Comparison of ENCODE assay signal across 10 mouse cellular contexts in genomic region chr16:18604267-18604701, GRCm38 (mm10). TPM values are rescaled to one million over a fixed set of nuclear protein-coding genes. Genes with fewer than 3 reads are reported as not detected.
DNase-seq lines count a peak whose midpoint lies in the region; ATAC-seq and TF ChIP-seq lines count a peak whose summit lies in the region.
"Had no signal": no experiment of that assay in that cellular context is flagged by ENCODE, and none has a peak within 500 bp of the region (broad histone marks: within the 10 kb centered on the region; RNA-seq: fewer than 3 reads in every experiment).

No protein-coding gene starts in this region.

- no peak overlapping the region for H3K9ac ChIP-seq in lung, postnatal 0 days (replicated peaks; ENCODE audit: low read depth)
- no peak overlapping the region for H3K9ac ChIP-seq in kidney, embryonic 15.5 days
- peak overlapping the region; percentile 0; the same call in 1 of the 2 replicates for H3K9ac ChIP-seq in stomach, embryonic 16.5 days (ENCODE audit: low read length)

- no peaks in the 10 kb centered on the region; the same call in 1 of the 2 replicates for H3K4me1 ChIP-seq in lung, postnatal 0 days (ENCODE audit: insufficient read depth, low read depth, low read length)
- H3K4me1 ChIP-seq in kidney, embryonic 15.5 days: peaks cover 38% of the 10 kb centered on the region
- H3K4me1 ChIP-seq in stomach, embryonic 16.5 days (ENCODE audit: control insufficient read depth, insufficient read depth, low read length): peaks cover 23% of the 10 kb centered on the region

- TF ChIP-seq CTCF in lung, postnatal 0 days (IDR thresholded peaks at IDR 0.05): no peak

- peak; percentile 31 for ATAC-seq in lung, postnatal 0 days
- peak; percentile 40 for ATAC-seq in kidney, embryonic 15.5 days (replicated peaks; ENCODE audit: low FRiP score)
- peak; percentile 24; the same call in 1 of the 2 replicates for ATAC-seq in stomach, embryonic 16.5 days (ENCODE audit: insufficient read depth, low FRiP score)
- ATAC-seq: forebrain, embryonic 14.5 days; midbrain, embryonic 16.5 days had no signal

- no peak overlapping the region for H3K4me3 ChIP-seq in lung, postnatal 0 days (ENCODE audit: low read depth, low read length)
- no peak overlapping the region for H3K4me3 ChIP-seq in kidney, embryonic 15.5 days (replicated peaks)
- H3K4me3 ChIP-seq in stomach, embryonic 16.5 days (replicated peaks; ENCODE audit: low read length): no peak overlapping the region

- no peak overlapping the region for H3K4me2 ChIP-seq in lung, postnatal 0 days (replicated peaks; ENCODE audit: low read depth, low read length)
- no peak overlapping the region for H3K4me2 ChIP-seq in kidney, embryonic 15.5 days
- no peak overlapping the region for H3K4me2 ChIP-seq in stomach, embryonic 16.5 days (ENCODE audit: low read depth, low read length)

- no peaks in the 10 kb centered on the region for H3K9me3 ChIP-seq in lung, postnatal 0 days (ENCODE audit: low read length)
- H3K9me3 ChIP-seq in kidney, embryonic 15.5 days (replicated peaks): no peaks in the 10 kb centered on the region
- no peaks in the 10 kb centered on the region for H3K9me3 ChIP-seq in stomach, embryonic 16.5 days (replicated peaks; ENCODE audit: control insufficient read depth, low read length)

- H3K36me3 ChIP-seq in lung, postnatal 0 days (ENCODE audit: insufficient read depth, low read length): no peaks in the 10 kb centered on the region
- no peaks in the 10 kb centered on the region for H3K36me3 ChIP-seq in kidney, embryonic 15.5 days
- no peaks in the 10 kb centered on the region for H3K36me3 ChIP-seq in stomach, embryonic 16.5 days (ENCODE audit: control insufficient read depth, insufficient read depth, low read length)

- H3K27ac ChIP-seq in lung, postnatal 0 days (ENCODE audit: low read length): no peak overlapping the region
- H3K27ac ChIP-seq in kidney, embryonic 15.5 days: no peak overlapping the region
- no peak overlapping the region for H3K27ac ChIP-seq in stomach, embryonic 16.5 days (ENCODE audit: low read length)

- 35% methylated on average over 8 of the region's 8 CpGs for WGBS in lung, postnatal 0 days
- WGBS in kidney, embryonic 15.5 days: 31% methylated on average over 8 of the region's 8 CpGs
- 41% methylated on average over 8 of the region's 8 CpGs for WGBS in stomach, embryonic 16.5 days

- no peaks in the 10 kb centered on the region for H3K27me3 ChIP-seq in lung, postnatal 0 days (replicated peaks; ENCODE audit: insufficient read depth, low read length)
- peaks cover 43% of the 10 kb centered on the region for H3K27me3 ChIP-seq in kidney, embryonic 15.5 days
- no peaks in the 10 kb centered on the region for H3K27me3 ChIP-seq in stomach, embryonic 16.5 days (ENCODE audit: control insufficient read depth, insufficient read depth, low read length)

- TF ChIP-seq EP300 in lung, postnatal 0 days (IDR thresholded peaks at IDR 0.05): no peak

- no peak for DNase-seq in lung, postnatal 0 days (ENCODE audit: low spot score)
- no peak for DNase-seq in lung, adult 18-20 months
- DNase-seq in heart, adult 9 months (ENCODE audit: low spot score in 2 of 2): peak; percentile 65
- no peak for DNase-seq in cerebellum, adult 11-12 months
- no peak for DNase-seq in spleen, postnatal 10 days (ENCODE audit: low spot score in 2 of 2)
- DNase-seq in urinary bladder, postnatal 4 days (ENCODE audit: low spot score in 2 of 2): no peak

RNA-seq across cellular contexts. Expression of gene Tbx1, which starts 13.8 kb away (rescaled TPM):
- polyA plus RNA-seq in lung, postnatal 0 days (2015; fragmentation: Nextera tagmentation; extraction: Ambion mirVana): 7.6 and 7.8 TPM in 2 replicates
- polyA plus RNA-seq in kidney, embryonic 15.5 days (2015; fragmentation: Nextera tagmentation; extraction: Ambion mirVana): 0.28 and 0.40 TPM in 2 replicates
- 0.20 and 0.84 TPM in 2 replicates for polyA plus RNA-seq in stomach, embryonic 16.5 days (2015; fragmentation: Nextera tagmentation; extraction: Ambion mirVana)

RNA-seq across cellular contexts. Expression of gene Gp1bb, which starts 17.9 kb away (rescaled TPM):
- 7.9 and 8.8 TPM in 2 replicates for polyA plus RNA-seq in lung, postnatal 0 days (2015; fragmentation: Nextera tagmentation; extraction: Ambion mirVana)
- polyA plus RNA-seq in kidney, embryonic 15.5 days (2015; fragmentation: Nextera tagmentation; extraction: Ambion mirVana): 0.93 and 1.6 TPM in 2 replicates
- 0.68 and 0.74 TPM in 2 replicates for polyA plus RNA-seq in stomach, embryonic 16.5 days (2015; fragmentation: Nextera tagmentation; extraction: Ambion mirVana)

RNA-seq across cellular contexts. Expression of gene Gm49601, which starts 21.9 kb away (rescaled TPM):
- 2.2 and 3.1 TPM in 2 replicates for polyA plus RNA-seq in lung, postnatal 0 days (2015; fragmentation: Nextera tagmentation; extraction: Ambion mirVana)
- polyA plus RNA-seq in kidney, embryonic 15.5 days (2015; fragmentation: Nextera tagmentation; extraction: Ambion mirVana): 1.5 and 4.3 TPM in 2 replicates
- 3.1 and 4.2 TPM in 2 replicates for polyA plus RNA-seq in stomach, embryonic 16.5 days (2015; fragmentation: Nextera tagmentation; extraction: Ambion mirVana)

RNA-seq across cellular contexts. Expression of gene Sept5, which starts 25.5 kb away (rescaled TPM):
- polyA plus RNA-seq in lung, postnatal 0 days (2015; fragmentation: Nextera tagmentation; extraction: Ambion mirVana): 8.5 and 9.6 TPM in 2 replicates
- 16.3 and 17.1 TPM in 2 replicates for polyA plus RNA-seq in kidney, embryonic 15.5 days (2015; fragmentation: Nextera tagmentation; extraction: Ambion mirVana)
- 26.8 and 37.7 TPM in 2 replicates for polyA plus RNA-seq in stomach, embryonic 16.5 days (2015; fragmentation: Nextera tagmentation; extraction: Ambion mirVana)

Comparison
In these comparisons a context has a peak if more than half of its experiments do, and no peak if none do; other contexts are left out.
1. DNase-seq: peak in heart, adult 9 months (2 of 2); none in lung, postnatal 0 days (single experiment), lung, adult 18-20 months (0 of 2), cerebellum, adult 11-12 months (single experiment), spleen, postnatal 10 days (0 of 2) and urinary bladder, postnatal 4 days (0 of 2).
2. Peak in every context shown above with its lines, with median percentiles within 50 percentile points of each other: ATAC-seq.